12 mouse cellular contexts compared by ENCODE assay signal in the genomic region with DNA sequence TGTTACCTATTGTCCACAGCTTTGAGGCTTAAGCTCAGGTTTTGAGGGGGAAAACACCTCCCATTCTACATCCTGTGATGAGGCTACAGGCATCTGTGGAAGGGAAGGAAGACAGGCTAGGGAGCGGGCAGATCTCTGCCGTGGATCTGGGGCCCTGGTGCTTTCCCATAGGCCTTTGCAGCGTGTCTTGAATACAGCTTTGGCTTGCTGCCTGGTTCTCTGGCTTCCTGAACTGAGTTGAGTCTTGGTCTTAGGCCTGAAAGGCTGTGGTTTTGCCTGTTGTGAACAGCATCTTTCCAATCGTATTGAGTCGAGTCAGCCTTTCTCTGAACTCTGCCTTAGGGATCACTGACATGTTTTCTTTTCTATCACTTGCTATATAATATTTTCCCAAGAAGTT. TPM values are rescaled to one million over a fixed set of nuclear protein-coding genes. Genes with fewer than 3 reads are reported as not detected.
DNase-seq lines count a peak whose midpoint lies in the region; ATAC-seq and TF ChIP-seq lines count a peak whose summit lies in the region.
"Had no signal": no experiment of that assay in that cellular context is flagged by ENCODE, and none has a peak within 500 bp of the region (broad histone marks: within the 10 kb centered on the region; RNA-seq: fewer than 3 reads in every experiment).

No protein-coding gene starts in this region.

- no peak overlapping the region for H3K4me2 ChIP-seq in heart, postnatal 0 days (ENCODE audit: low read depth, low read length)
- H3K4me2 ChIP-seq: limb, embryonic 15.5 days had no signal

- TF ChIP-seq CTCF in heart, postnatal 0 days (IDR thresholded peaks at IDR 0.05; ENCODE audit: low read depth): no peak

- 49% methylated on average over 5 of the region's 5 CpGs for WGBS in heart, postnatal 0 days

- DNase-seq in gastrocnemius, adult 18-20 months (ENCODE audit: low spot score): peak; percentile 14
- DNase-seq in gastrocnemius, postnatal 4 days (ENCODE audit: low spot score in 2 of 2): no peak
- peak; percentile 40 to 41 for DNase-seq in right cerebral cortex, postnatal 10 days (ENCODE audit: low spot score in 2 of 2)
- DNase-seq in right cerebral cortex, postnatal 14 days: no peak
- DNase-seq in heart, postnatal 0 days (ENCODE audit: low spot score): no peak
- peak; percentile 34 to 44 for DNase-seq in lung, postnatal 4 days
- no peak for DNase-seq in liver
- no peak for DNase-seq in B cell, adult 2 months
- DNase-seq: right cerebral cortex, postnatal 25 days; thymus, postnatal 25 days had no signal

- no peaks in the 10 kb centered on the region for H3K9me3 ChIP-seq in heart, postnatal 0 days (replicated peaks; ENCODE audit: control insufficient read depth, low read length)
- H3K9me3 ChIP-seq: limb, embryonic 15.5 days had no signal

- ATAC-seq in heart, postnatal 0 days (ENCODE audit: insufficient read depth, low read depth): no peak
- ATAC-seq: inflammation-experienced regulatory T-cells, adult 6 months had no signal

- no peaks in the 10 kb centered on the region for H3K36me3 ChIP-seq in heart, postnatal 0 days (replicated peaks; ENCODE audit: control insufficient read depth, insufficient read depth, low read length)
- H3K36me3 ChIP-seq: limb, embryonic 15.5 days had no signal

- H3K27me3 ChIP-seq in heart, postnatal 0 days (ENCODE audit: control insufficient read depth, insufficient read depth, low read length): no peaks in the 10 kb centered on the region
- H3K27me3 ChIP-seq: limb, embryonic 15.5 days had no signal

- TF ChIP-seq EP300 in heart, postnatal 0 days (IDR thresholded peaks at IDR 0.05; ENCODE audit: low read depth): no peak

- H3K9ac ChIP-seq in heart, postnatal 0 days (replicated peaks; ENCODE audit: low read depth, low read length): no peak overlapping the region
- H3K9ac ChIP-seq: limb, embryonic 15.5 days had no signal

- H3K27ac ChIP-seq in heart, postnatal 0 days (ENCODE audit: low read depth): 0 out of 2 replicates have a peak overlapping the region, but pooled peaks have one; percentile 8
- H3K27ac ChIP-seq: limb, embryonic 15.5 days had no signal

- H3K4me1 ChIP-seq in heart, postnatal 0 days (ENCODE audit: control insufficient read depth, insufficient read depth): no peaks in the 10 kb centered on the region

- H3K4me3 ChIP-seq in heart, postnatal 0 days (ENCODE audit: low read depth, low read length): no peak overlapping the region
- H3K4me3 ChIP-seq: limb, embryonic 15.5 days had no signal

RNA-seq across cellular contexts. Expression of gene Ddx59, which starts 33.5 kb away (rescaled TPM):
- 10 to 100 TPM; 20.0 to 20.7 TPM for total RNA-seq in gastrocnemius, adult 18-20 months (2021)
- total RNA-seq in gastrocnemius, postnatal 4 days (2021): 10 to 100 TPM; 15.2 to 15.5 TPM
- 7.4 and 8.3 TPM in 2 replicates for total RNA-seq in heart, postnatal 0 days (2014; rRNA removed; ENCODE audit: low replicate concordance)
- 9.2 and 10.3 TPM in 2 replicates for polyA plus RNA-seq in heart, postnatal 0 days (2015; fragmentation: Nextera tagmentation; extraction: Ambion mirVana)

RNA-seq across cellular contexts. Expression of gene Camsap2, which starts 35.7 kb away (rescaled TPM):
- total RNA-seq in gastrocnemius, adult 18-20 months (2021): 10 to 100 TPM in 1 of 2 experiments, 1 to 10 TPM in 1; 9.0 to 10.0 TPM
- 10 to 100 TPM; 25.6 to 26.7 TPM for total RNA-seq in gastrocnemius, postnatal 4 days (2021)
- total RNA-seq in heart, postnatal 0 days (2014; rRNA removed; ENCODE audit: low replicate concordance): 16.4 and 17.4 TPM in 2 replicates
- 3.7 and 4.5 TPM in 2 replicates for polyA plus RNA-seq in heart, postnatal 0 days (2015; fragmentation: Nextera tagmentation; extraction: Ambion mirVana)

Comparison
In these comparisons a context has a peak if more than half of its experiments do, and no peak if none do; other contexts are left out.
1. DNase-seq: peak in gastrocnemius, adult 18-20 months (single experiment), right cerebral cortex, postnatal 10 days (2 of 2) and lung, postnatal 4 days (2 of 2); none in gastrocnemius, postnatal 4 days (0 of 2), right cerebral cortex, postnatal 14 days (single experiment), heart, postnatal 0 days (single experiment), liver (single experiment) and B cell, adult 2 months (0 of 2).